Mouse (Mus musculus) stomach, postnatal 0 days (tissue): ENCODE measurements around the gene Plekhn1. TPM values are rescaled to one million over a fixed set of nuclear protein-coding genes. Genes with fewer than 3 reads are reported as not detected.

Experiments
- ATAC-seq: fragments of 200-750 bp; cut with Nextera tagmentation; 2 replicates; pipeline ENCODE4 v1.8.0; 2017; ENCODE audit not compliant: low FRiP score, low TSS enrichment
- DNase-seq: peaks from one replicate; pipeline ENCODE4 v3.0.0-alpha.2; 2016; ENCODE audit warnings: low spot score
- H3K27ac ChIP-seq: fragments of 300-500 bp; sonication (generic); replicated peaks from 2 replicates; pipeline ENCODE4 v1.5.1; 2014; ENCODE audit warnings: mild to moderate bottlenecking, control low read depth
- H3K27me3 ChIP-seq: fragments of 300-500 bp; sonication (generic); 2 replicates; pipeline ENCODE4 v1.6.1; 2014; ENCODE audit warnings: low read length; ENCODE audit not compliant: control insufficient read depth, insufficient read depth
- H3K36me3 ChIP-seq: fragments of 300-500 bp; sonication (generic); 2 replicates; pipeline ENCODE4 v1.6.1; 2014; ENCODE audit warnings: low read length, mixed read lengths; ENCODE audit not compliant: control insufficient read depth, insufficient read depth
- H3K4me1 ChIP-seq: fragments of 300-500 bp; sonication (generic); replicated peaks from 2 replicates; pipeline ENCODE4 v1.6.1; 2014; ENCODE audit warnings: antibody characterized with exemption; ENCODE audit not compliant: control insufficient read depth, insufficient read depth
- H3K4me2 ChIP-seq: fragments of 300-500 bp; sonication (generic); replicated peaks from 2 replicates; pipeline ENCODE4 v1.6.1; 2014; ENCODE audit warnings: low read depth, mild to moderate bottlenecking, control low read depth, moderate library complexity
- H3K4me3 ChIP-seq: fragments of 300-500 bp; sonication (generic); 2 replicates; pipeline ENCODE4 v1.5.1; 2014; ENCODE audit warnings: low read depth, low read length, control low read depth
- H3K9ac ChIP-seq: fragments of 300-500 bp; sonication (generic); 2 replicates; pipeline ENCODE4 v1.6.1; 2014; ENCODE audit warnings: mild to moderate bottlenecking, low read length, control low read depth, mixed read lengths
- H3K9me3 ChIP-seq: fragments of 300-500 bp; sonication (generic); 2 replicates; pipeline ENCODE4 v1.6.1; 2016; ENCODE audit warnings: low read length; ENCODE audit not compliant: control insufficient read depth
- CTCF ChIP-seq: IDR thresholded peaks from 2 replicates; pipeline ENCODE4 v1.5.1; 2016; ENCODE audit warnings: antibody characterized with exemption, low read depth, mild to moderate bottlenecking, moderate library complexity
- EP300 ChIP-seq: optimal IDR thresholded peaks from 2 replicates; pipeline ENCODE3; 2016; ENCODE audit warnings: antibody characterized with exemption
- WGBS: fragments of 180-500 bp; shearing (Covaris S2); extraction: QIAGEN DNeasy Blood & Tissue Kit; methylation state at CpG from one replicate; pipeline ENCODE4 v1.1.7; 2014; 5-methylcytosine and 5-hydroxymethylcytosine counted together
- polyA plus RNA-seq: library from polyadenylated mRNA; unstranded; fragments of >200 nt; fragmentation: Nextera tagmentation; extraction: Ambion mirVana; gene quantifications from 2 replicates; pipeline ENCODE4 v1.2.1, GENCODE M21; 2015

The Plekhn1 gene
- polyA plus RNA-seq, 1 experiment from 2014 or later: 34.0 TPM

DNA sequence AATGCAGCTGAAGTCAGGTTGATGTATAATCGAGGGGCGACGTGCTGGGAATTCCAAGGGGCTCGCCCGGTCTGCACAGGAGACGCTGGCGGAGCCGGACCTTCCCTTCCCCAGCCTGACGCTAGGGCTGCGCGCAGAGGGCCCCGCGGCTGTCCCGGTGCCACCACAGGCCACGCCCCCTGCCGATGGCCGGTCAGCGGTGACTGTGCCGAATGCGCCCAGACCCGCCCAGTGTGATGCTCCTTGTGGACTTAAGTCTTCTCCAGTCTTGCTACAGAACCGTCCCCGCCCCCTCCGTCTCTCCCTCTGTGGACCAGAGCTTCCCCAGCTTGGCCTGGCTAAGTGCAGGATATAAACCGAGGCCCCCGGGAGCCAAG, 36.8 kb downstream of the Plekhn1 start:
- under 1% methylated on average over 23 of the region's 26 CpGs for WGBS
- ATAC-seq: peak; percentile 91

DNA sequence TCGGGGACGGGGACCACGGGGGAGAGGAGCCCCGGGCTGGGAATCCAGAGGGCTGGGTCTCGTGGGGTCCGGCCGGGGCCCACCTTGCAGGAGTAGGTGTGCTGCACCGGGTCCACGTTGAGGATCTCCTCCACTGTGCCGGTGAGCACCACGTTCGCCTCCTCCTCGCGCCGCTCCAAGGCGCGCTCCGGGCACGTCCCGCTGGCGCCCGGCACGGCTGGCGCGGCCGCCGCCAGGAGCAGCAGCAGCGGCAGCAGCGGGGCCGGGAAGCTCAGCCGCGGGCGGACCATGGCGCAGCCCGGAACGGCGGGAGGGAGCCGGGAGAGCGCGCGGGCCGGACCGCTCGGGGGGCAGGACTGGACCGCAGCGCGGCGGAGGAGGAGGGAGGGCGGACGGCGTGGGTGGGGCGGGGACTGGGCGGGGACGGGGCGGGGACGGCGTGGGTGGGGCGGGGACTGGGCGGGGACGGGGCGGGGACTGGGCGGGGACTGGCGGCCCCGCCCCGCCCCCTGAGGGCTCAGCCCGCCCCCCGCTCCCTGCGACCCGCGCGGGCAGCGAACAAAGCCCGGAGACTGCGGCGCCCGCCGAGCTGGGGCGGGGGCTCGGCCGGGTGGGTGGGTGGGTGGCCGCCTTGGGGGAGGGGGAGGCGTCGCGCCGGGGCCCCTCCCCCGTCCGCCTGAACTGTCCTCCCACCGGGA, 37.4 kb downstream of the Plekhn1 start, which contains the start of gene Agrn:
Agrn (minus strand) TSS at position 358 of the 698 bp plus-strand sequence.
- under 1% methylated on average over 33 of the region's 88 CpGs for WGBS
- TF ChIP-seq CTCF (no peak), EP300 (no peak)
- H3K9ac ChIP-seq: peak within 1 kb of the TSS; percentile 84
- H3K4me1 ChIP-seq: peaks cover 11% of the 10 kb centered on the region
- no peaks in the 10 kb centered on the region for H3K27me3 ChIP-seq
- ATAC-seq (peak; percentile 80), DNase-seq (peak; percentile 82)
- peak within 1 kb of the TSS; percentile 94 for H3K4me2 ChIP-seq
- H3K4me3 ChIP-seq: peak within 1 kb of the TSS; percentile 88
- H3K27ac ChIP-seq: peak within 1 kb of the TSS; percentile 92
- H3K36me3 ChIP-seq: no peaks in the 10 kb centered on the region; the same call in 1 of the 2 replicates
- no peaks in the 10 kb centered on the region for H3K9me3 ChIP-seq

More for the DNA sequence above, 36.8 kb downstream of the Plekhn1 start:
- TF ChIP-seq EP300 (no peak), CTCF (peak; percentile 55)
- DNase-seq: peak; percentile 93
- peak overlapping the region; percentile 88 for H3K4me3 ChIP-seq
- peak overlapping the region; percentile 61 for H3K4me2 ChIP-seq
- peaks cover 8% of the 10 kb centered on the region for H3K4me1 ChIP-seq
- no peaks in the 10 kb centered on the region for H3K27me3 ChIP-seq
- peak overlapping the region; percentile 64 for H3K9ac ChIP-seq
- no peaks in the 10 kb centered on the region; the same call in 1 of the 2 replicates for H3K36me3 ChIP-seq
- H3K9me3 ChIP-seq: no peaks in the 10 kb centered on the region
- peak overlapping the region; percentile 92 for H3K27ac ChIP-seq

DNA sequence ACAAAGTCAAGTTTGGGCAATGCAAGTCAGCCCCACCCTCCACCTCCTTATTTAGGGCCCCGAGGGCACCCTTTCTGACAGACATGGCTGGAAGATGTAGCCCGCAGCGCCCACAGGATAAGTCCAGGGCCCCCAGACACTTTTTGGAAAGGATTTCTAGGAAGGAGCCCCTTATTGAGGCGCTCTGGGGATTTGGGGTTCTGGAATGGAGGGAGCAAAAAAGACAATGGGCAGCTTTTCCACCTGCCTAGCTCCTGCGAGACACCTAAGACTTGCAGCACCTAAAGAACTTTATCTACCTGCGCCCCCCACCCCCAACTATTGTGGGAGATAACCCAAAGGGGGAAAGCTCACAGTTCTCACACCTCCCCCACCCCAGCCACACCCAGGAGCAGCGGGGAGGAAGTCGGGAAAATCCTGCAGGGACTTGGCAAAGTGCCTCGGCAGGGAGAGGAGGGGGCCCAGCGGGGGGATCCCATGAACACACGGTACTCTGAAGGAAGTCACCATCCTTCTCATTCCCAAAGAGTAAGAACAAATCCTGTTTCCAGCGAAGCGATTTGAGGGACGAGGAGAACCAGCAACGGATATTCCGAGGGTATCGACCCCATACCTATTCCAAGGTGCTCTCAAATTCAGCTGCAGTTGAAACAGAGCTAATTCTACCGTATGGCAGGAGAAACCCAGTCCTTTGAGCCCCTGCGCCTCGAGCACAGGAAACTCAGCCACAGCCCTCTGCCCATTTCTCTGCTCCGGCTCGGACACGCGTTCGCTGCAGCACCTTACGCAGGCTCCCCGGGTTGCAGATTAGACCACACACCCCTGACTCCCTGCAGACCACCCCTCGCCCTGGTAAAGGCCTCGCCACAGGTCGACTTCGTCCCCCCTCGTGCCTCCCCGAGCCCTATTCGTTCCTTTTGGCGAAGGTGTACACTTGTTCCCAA, 38.5 kb downstream of the Plekhn1 start:
- Histone ChIP-seq H3K27me3 (no peaks in the 10 kb centered on the region), H3K4me1 (peaks cover 14% of the 10 kb centered on the region), H3K9me3 (no peaks in the 10 kb centered on the region), H3K4me2 (peak overlapping the region; percentile 94), H3K9ac (peak overlapping the region; percentile 84), H3K27ac (peak overlapping the region; percentile 83), H3K4me3 (peak overlapping the region; percentile 88), H3K36me3 (no peaks in the 10 kb centered on the region; the same call in 1 of the 2 replicates)
- WGBS: 4% methylated on average over 35 of the region's 35 CpGs
- DNase-seq (peak; percentile 76), ATAC-seq (no peak)
- TF ChIP-seq EP300 (no peak), CTCF (no peak)

DNA sequence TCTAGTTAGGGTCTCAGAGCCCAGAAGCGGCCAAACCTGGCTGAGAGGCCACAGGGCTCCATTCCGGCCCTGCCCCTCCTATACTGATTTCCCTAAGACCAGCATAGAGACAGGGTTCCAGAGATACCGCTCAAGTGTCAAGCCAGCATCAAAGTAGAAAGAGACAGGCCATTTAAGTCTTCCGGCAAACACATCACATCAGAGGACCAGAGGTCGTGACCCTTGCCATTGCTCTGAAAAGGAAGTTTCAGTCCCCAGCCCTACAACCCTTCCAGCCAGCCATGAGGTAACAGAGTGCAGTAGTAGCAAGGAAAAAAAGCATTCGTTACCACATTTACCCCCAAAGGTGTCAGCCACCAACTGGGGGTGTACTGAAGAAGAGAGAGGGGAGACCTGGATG, 40.3 kb downstream of the Plekhn1 start:
- Histone ChIP-seq H3K27ac (no peak overlapping the region), H3K36me3 (no peaks in the 10 kb centered on the region; the same call in 1 of the 2 replicates), H3K9me3 (no peaks in the 10 kb centered on the region), H3K9ac (no peak overlapping the region), H3K4me3 (no peak overlapping the region), H3K27me3 (no peaks in the 10 kb centered on the region), H3K4me2 (no peak overlapping the region), H3K4me1 (peaks cover 14% of the 10 kb centered on the region)
- TF ChIP-seq CTCF: no peak
- no peak for TF ChIP-seq EP300
- ATAC-seq (no peak), DNase-seq (no peak)
- 67% methylated on average over 6 of the region's 6 CpGs for WGBS

DNA sequence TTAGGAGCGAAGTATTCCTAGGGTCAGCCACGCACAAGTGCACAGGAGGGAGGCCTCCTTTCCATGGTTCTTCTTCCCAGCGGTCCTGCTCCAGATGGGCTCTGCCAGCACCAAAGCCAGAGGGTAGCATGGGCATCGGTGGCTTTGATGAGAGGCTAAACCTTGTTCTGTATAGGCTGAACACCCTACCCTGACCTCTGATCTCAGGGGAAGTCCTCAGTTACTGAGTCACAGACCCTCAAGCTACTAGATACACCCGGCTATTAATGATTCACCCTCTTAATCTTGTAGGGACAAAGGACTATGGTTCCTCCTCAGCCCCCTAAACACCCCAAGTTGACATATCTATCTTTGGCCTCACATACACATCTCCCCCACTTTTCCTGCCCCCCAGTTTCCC, 40.8 kb downstream of the Plekhn1 start:
- H3K4me2 ChIP-seq: no peak overlapping the region
- peaks cover 14% of the 10 kb centered on the region for H3K4me1 ChIP-seq
- no peak for DNase-seq
- H3K27ac ChIP-seq: peak overlapping the region; percentile 24; the same call in 1 of the 2 replicates
- H3K9ac ChIP-seq: no peak overlapping the region
- no peak for ATAC-seq
- TF ChIP-seq CTCF: no peak
- TF ChIP-seq EP300: no peak
- H3K9me3 ChIP-seq: no peaks in the 10 kb centered on the region
- H3K27me3 ChIP-seq: no peaks in the 10 kb centered on the region
- WGBS: 67% methylated on average over 5 of the region's 5 CpGs
- H3K36me3 ChIP-seq: no peaks in the 10 kb centered on the region; the same call in 1 of the 2 replicates
- no peak overlapping the region for H3K4me3 ChIP-seq
